Mouse (Mus musculus) retina, postnatal 1 day (tissue): ENCODE measurements around the gene Ppp1r9b.

ENCODE experiments used
- DNase-seq: peaks from one replicate; pipeline ENCODE4 v3.0.0-alpha.2; 2012

The Ppp1r9b gene

GRCm38 (mm10) chr11:95053062-95053461, 62.2 kb downstream of the Ppp1r9b start:
- no peak for DNase-seq
